Mouse (Mus musculus) heart, embryonic 11.5 days (tissue): ENCODE results near the gene Amdhd2. TPM values are rescaled to one million over a fixed set of nuclear protein-coding genes. Genes with fewer than 3 reads are reported as not detected.
A peak's percentile ranks its signal among the peaks of the same experiment; 100 is the strongest.

ENCODE experiments used
- ATAC-seq: fragments of 200-750 bp; cut with Nextera tagmentation; replicated peaks from 2 replicates; pipeline ENCODE4 v1.8.0; 2017; ENCODE audit warnings: moderate library complexity; ENCODE audit not compliant: insufficient number of reproducible peaks, low FRiP score, low TSS enrichment
- H3K27ac ChIP-seq: fragments of 300-500 bp; sonication (generic); 2 replicates; pipeline ENCODE4 v1.5.1; 2014; ENCODE audit warnings: mild to moderate bottlenecking, low read depth, low read length
- H3K27me3 ChIP-seq: fragments of 300-500 bp; sonication (generic); 2 replicates; pipeline ENCODE4 v1.6.1; 2014; ENCODE audit warnings: mild to moderate bottlenecking, low read length, mixed read lengths; ENCODE audit not compliant: control insufficient read depth, insufficient read depth
- H3K36me3 ChIP-seq: fragments of 300-500 bp; sonication (generic); 2 replicates; pipeline ENCODE4 v1.6.1; 2014; ENCODE audit warnings: mild to moderate bottlenecking, low read length, moderate library complexity, mixed read lengths; ENCODE audit not compliant: control insufficient read depth, insufficient read depth
- H3K4me1 ChIP-seq: fragments of 300-500 bp; sonication (generic); 2 replicates; pipeline ENCODE4 v1.6.1; 2014; ENCODE audit warnings: low read length; ENCODE audit not compliant: control insufficient read depth, insufficient read depth
- H3K4me2 ChIP-seq: fragments of 300-500 bp; sonication (generic); 2 replicates; pipeline ENCODE4 v1.6.1; 2014; ENCODE audit warnings: mild to moderate bottlenecking, moderate library complexity
- H3K4me3 ChIP-seq: fragments of 300-500 bp; sonication (generic); 2 replicates; pipeline ENCODE4 v1.5.1; 2014; ENCODE audit warnings: low read depth, low read length
- H3K9ac ChIP-seq: fragments of 300-500 bp; sonication (generic); 2 replicates; pipeline ENCODE4 v1.6.1; 2014; ENCODE audit warnings: mild to moderate bottlenecking, low read depth, low read length, moderate library complexity
- H3K9me3 ChIP-seq: fragments of 300-500 bp; sonication (generic); replicated peaks from 2 replicates; pipeline ENCODE4 v1.6.1; 2016; ENCODE audit warnings: low read length; ENCODE audit not compliant: control insufficient read depth
- WGBS: fragments of 180-500 bp; shearing (Covaris S2); extraction: QIAGEN DNeasy Blood & Tissue Kit; methylation state at CpG from one replicate; pipeline ENCODE4 v1.1.7; 2014; ENCODE audit not compliant: insufficient replicate concordance; 5-methylcytosine and 5-hydroxymethylcytosine counted together
- polyA plus RNA-seq: library from polyadenylated mRNA; unstranded; fragments of >200 nt; fragmentation: Nextera tagmentation; extraction: Ambion mirVana; gene quantifications from 2 replicates; pipeline ENCODE4 v1.2.1, GENCODE M21; 2014

Amdhd2 gene
- polyA plus RNA-seq, 1 experiment from 2014 or later: 31.0 TPM

DNA sequence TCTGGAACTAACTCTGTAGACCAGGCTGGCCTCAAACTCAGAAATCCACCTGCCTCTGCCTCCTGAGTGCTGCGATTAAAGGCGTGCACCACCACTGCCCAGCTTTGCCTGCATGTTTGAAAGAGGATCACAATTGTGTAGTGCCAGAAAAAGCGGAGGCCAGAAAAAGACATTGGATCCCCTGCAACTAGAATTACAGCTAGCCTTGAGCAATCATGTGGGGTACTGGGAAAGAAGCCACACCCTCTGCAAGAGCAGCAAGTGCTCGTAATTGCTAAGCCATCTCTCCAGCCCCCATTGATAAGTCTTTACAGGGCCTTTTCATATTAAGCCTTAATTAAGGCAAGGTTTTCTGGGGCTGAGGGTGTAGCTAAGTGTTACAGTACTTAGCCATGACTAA, 27.9 kb upstream of the Amdhd2 start:
- Histone ChIP-seq H3K9me3 (no peaks in the 10 kb centered on the region), H3K27ac (no peak overlapping the region), H3K27me3 (no peaks in the 10 kb centered on the region), H3K4me2 (no peak overlapping the region), H3K4me1 (peaks cover 35% of the 10 kb centered on the region), H3K36me3 (no peaks in the 10 kb centered on the region), H3K9ac (no peak overlapping the region), H3K4me3 (no peak overlapping the region)
- 75% methylated on average over 4 of the region's 4 CpGs for WGBS
- ATAC-seq: no peak

DNA sequence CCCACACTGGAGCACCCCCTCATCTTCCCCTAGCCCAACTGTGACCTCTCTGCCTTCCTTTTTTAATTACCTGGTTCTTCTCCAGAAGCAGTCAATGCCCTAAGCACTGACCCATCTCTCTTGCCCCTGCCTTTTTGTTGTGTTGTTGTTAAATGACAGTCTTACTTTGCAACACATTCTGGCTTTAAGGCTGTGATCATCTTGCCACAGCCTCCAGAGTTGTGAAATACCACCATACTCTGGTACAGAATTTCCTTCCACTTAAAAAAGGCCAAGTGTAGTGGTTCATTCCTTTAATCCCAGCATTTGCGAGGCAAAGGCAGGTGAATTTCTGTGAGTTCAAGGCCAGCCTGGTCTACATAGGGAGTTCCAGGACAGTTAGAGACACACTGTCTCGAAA, 27.4 kb upstream of the Amdhd2 start:
- Histone ChIP-seq H3K4me1 (peaks cover 29% of the 10 kb centered on the region), H3K27me3 (no peaks in the 10 kb centered on the region), H3K4me2 (no peak overlapping the region), H3K36me3 (no peaks in the 10 kb centered on the region), H3K9ac (no peak overlapping the region), H3K4me3 (no peak overlapping the region), H3K9me3 (no peaks in the 10 kb centered on the region), H3K27ac (no peak overlapping the region)
- 84% methylated on average over 2 of the region's 2 CpGs for WGBS
- ATAC-seq: no peak

GRCm38 (mm10) chr17:24174259-24174658, 10.7 kb upstream of the Amdhd2 start:
- Histone ChIP-seq H3K9ac (no peak overlapping the region), H3K4me1 (peaks cover 7% of the 10 kb centered on the region; the same call in 1 of the 2 replicates), H3K4me3 (no peak overlapping the region), H3K4me2 (no peak overlapping the region), H3K36me3 (no peaks in the 10 kb centered on the region), H3K9me3 (no peaks in the 10 kb centered on the region), H3K27me3 (no peaks in the 10 kb centered on the region), H3K27ac (no peak overlapping the region)
- WGBS: 70% methylated on average over 3 of the region's 3 CpGs
- no peak for ATAC-seq

GRCm38 (mm10) chr17:24173423-24173822, 9.9 kb upstream of the Amdhd2 start:
- H3K4me3 ChIP-seq: no peak overlapping the region
- H3K4me2 ChIP-seq: no peak overlapping the region
- H3K9ac ChIP-seq: no peak overlapping the region
- H3K9me3 ChIP-seq: no peaks in the 10 kb centered on the region
- 5% methylated on average over 3 of the region's 3 CpGs for WGBS
- ATAC-seq: no peak
- no peaks in the 10 kb centered on the region for H3K36me3 ChIP-seq
- H3K27me3 ChIP-seq: no peaks in the 10 kb centered on the region
- H3K4me1 ChIP-seq: peaks cover 7% of the 10 kb centered on the region; the same call in 1 of the 2 replicates
- H3K27ac ChIP-seq: no peak overlapping the region

DNA sequence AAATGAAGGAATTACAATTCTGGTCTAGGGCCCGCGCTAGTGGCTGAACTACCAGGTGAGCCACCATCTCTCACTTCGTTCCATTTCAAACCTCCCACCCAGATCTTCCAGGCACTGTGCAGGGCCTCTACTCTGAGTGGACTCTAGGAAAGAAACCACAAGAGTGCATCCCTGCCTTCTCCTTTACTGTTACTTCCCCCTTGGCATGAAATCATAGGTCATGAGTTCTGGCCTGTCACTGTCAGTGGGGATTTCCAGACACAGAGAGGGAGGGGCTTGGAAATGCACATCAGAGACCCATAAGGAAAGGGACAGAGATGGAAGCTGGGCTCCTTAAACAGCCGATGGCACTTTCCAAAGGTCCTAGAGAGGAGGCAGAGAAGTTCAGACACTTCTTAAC, 8.2 kb upstream of the Amdhd2 start:
- H3K27ac ChIP-seq: no peak overlapping the region
- H3K9ac ChIP-seq: no peak overlapping the region
- no peak overlapping the region for H3K4me2 ChIP-seq
- H3K9me3 ChIP-seq: no peaks in the 10 kb centered on the region
- no peaks in the 10 kb centered on the region for H3K27me3 ChIP-seq
- H3K36me3 ChIP-seq: peaks cover 4% of the 10 kb centered on the region
- H3K4me3 ChIP-seq: no peak overlapping the region
- H3K4me1 ChIP-seq: peaks cover 16% of the 10 kb centered on the region
- ATAC-seq: no peak
- 85% methylated on average over 4 of the region's 4 CpGs for WGBS

GRCm38 (mm10) chr17:24170729-24171128, 7.2 kb upstream of the Amdhd2 start:
- H3K36me3 ChIP-seq: peaks cover 8% of the 10 kb centered on the region
- ATAC-seq: no peak
- H3K4me2 ChIP-seq: no peak overlapping the region
- no peaks in the 10 kb centered on the region for H3K27me3 ChIP-seq
- H3K4me1 ChIP-seq: peaks cover 16% of the 10 kb centered on the region
- H3K27ac ChIP-seq: no peak overlapping the region
- H3K9ac ChIP-seq: no peak overlapping the region
- no peak overlapping the region for H3K4me3 ChIP-seq
- 65% methylated on average over 5 of the region's 5 CpGs for WGBS
- no peaks in the 10 kb centered on the region for H3K9me3 ChIP-seq

DNA sequence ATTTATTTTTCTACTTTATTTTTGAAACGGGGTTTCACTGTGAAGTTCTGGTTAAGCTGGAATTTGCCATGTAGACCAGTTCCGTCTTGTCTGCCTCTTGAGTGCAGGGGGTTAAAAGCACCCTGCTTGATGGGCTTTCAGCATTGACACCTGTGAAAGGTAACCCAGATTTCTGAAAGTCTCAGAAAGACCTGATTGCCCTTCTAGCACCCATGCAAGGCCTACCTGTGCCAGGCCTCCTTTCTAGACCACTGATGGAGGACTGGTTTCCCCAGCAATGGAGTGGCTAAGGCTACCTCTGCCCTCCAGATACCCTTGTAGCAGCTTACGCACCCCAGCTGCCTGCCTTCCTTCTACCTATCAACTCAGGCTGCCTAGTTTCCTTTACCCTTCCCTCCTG, 6.6 kb upstream of the Amdhd2 start:
- Histone ChIP-seq H3K4me1 (peaks cover 16% of the 10 kb centered on the region), H3K36me3 (peaks cover 8% of the 10 kb centered on the region), H3K27me3 (no peaks in the 10 kb centered on the region), H3K4me3 (peak overlapping the region; percentile 96), H3K9me3 (no peaks in the 10 kb centered on the region), H3K27ac (no peak overlapping the region; the same call in 1 of the 2 replicates), H3K4me2 (peak overlapping the region; percentile 90), H3K9ac (peak overlapping the region; percentile 95)
- ATAC-seq: no peak
- WGBS: 66% methylated on average over 3 of the region's 3 CpGs

- Histone ChIP-seq H3K27ac (peak within 1 kb of the TSS; percentile 97), H3K4me3 (peak within 1 kb of the TSS; percentile 96), H3K4me2 (peak within 1 kb of the TSS; percentile 90), H3K9me3 (no peaks in the 10 kb centered on the region), H3K27me3 (no peaks in the 10 kb centered on the region), H3K36me3 (peaks cover 8% of the 10 kb centered on the region), H3K9ac (peak within 1 kb of the TSS; percentile 95), H3K4me1 (peaks cover 16% of the 10 kb centered on the region)
- WGBS: under 1% methylated on average over 58 of the region's 58 CpGs
- ATAC-seq: peak; percentile 88
Observed at GRCm38 (mm10) chr17:24169317-24170065, 5.9 kb upstream of the Amdhd2 start, which contains the start of gene Atp6v0c. TSS of gene Atp6v0c (minus strand) at chr17:24169702.
